Mouse (Mus musculus): ENCODE measurements around the gene Stard9.

The Stard9 gene

GRCm38 (mm10) chr2:120652925-120653284 lies 24.0 kb downstream of the Stard9 start:
- DNase-seq (ENCODE audit: low spot score in 2 of 2): no peak

- no peak for DNase-seq (ENCODE audit: low spot score in 2 of 2)
These were observed 25.8 kb downstream of the Stard9 start for GRCm38 (mm10) chr2:120654693-120655092.

GRCm38 (mm10) chr2:120655905-120656304 lies 27.0 kb downstream of the Stard9 start:
- DNase-seq (ENCODE audit: low spot score in 2 of 2): no peak

GRCm38 (mm10) chr2:120656711-120657110 lies 27.8 kb downstream of the Stard9 start:
- no peak for DNase-seq (ENCODE audit: low spot score in 2 of 2)

- no peak for DNase-seq (ENCODE audit: low spot score in 2 of 2)
These were observed 29.6 kb downstream of the Stard9 start for GRCm38 (mm10) chr2:120658486-120658885.

GRCm38 (mm10) chr2:120659318-120659717 lies 30.4 kb downstream of the Stard9 start:
- no peak for DNase-seq (ENCODE audit: low spot score in 2 of 2)

GRCm38 (mm10) chr2:120660486-120661078 lies 31.7 kb downstream of the Stard9 start:
- no peak for DNase-seq (ENCODE audit: low spot score in 2 of 2)

- DNase-seq (ENCODE audit: low spot score in 2 of 2): no peak
These were observed 33.8 kb downstream of the Stard9 start for GRCm38 (mm10) chr2:120662766-120663165.

- no peak for DNase-seq (ENCODE audit: low spot score in 2 of 2)
These were observed 34.7 kb downstream of the Stard9 start for GRCm38 (mm10) chr2:120663491-120664154.

- no peak for DNase-seq (ENCODE audit: low spot score in 2 of 2)
These were observed 38.5 kb downstream of the Stard9 start for GRCm38 (mm10) chr2:120667446-120667845.

- no peak for DNase-seq (ENCODE audit: low spot score in 2 of 2)
These were observed 41.3 kb downstream of the Stard9 start for GRCm38 (mm10) chr2:120670253-120670652.

GRCm38 (mm10) chr2:120681151-120681550 lies 52.2 kb downstream of the Stard9 start:
- DNase-seq (ENCODE audit: low spot score in 2 of 2): peak; percentile 4 to 11

GRCm38 (mm10) chr2:120697767-120698166 lies 68.8 kb downstream of the Stard9 start:
- DNase-seq (ENCODE audit: low spot score in 2 of 2): no peak

- DNase-seq (ENCODE audit: low spot score in 2 of 2): no peak
These were observed 71.5 kb downstream of the Stard9 start for GRCm38 (mm10) chr2:120700379-120700885.

- no peak for DNase-seq (ENCODE audit: low spot score in 2 of 2)
These were observed 73.8 kb downstream of the Stard9 start for GRCm38 (mm10) chr2:120702675-120703074.

GRCm38 (mm10) chr2:120707041-120707440 lies 78.1 kb downstream of the Stard9 start:
- no peak for DNase-seq (ENCODE audit: low spot score in 2 of 2)

GRCm38 (mm10) chr2:120710154-120710553 lies 81.2 kb downstream of the Stard9 start:
- no peak for DNase-seq (ENCODE audit: low spot score in 2 of 2)

- no peak for DNase-seq (ENCODE audit: low spot score in 2 of 2)
These were observed 82.0 kb downstream of the Stard9 start for GRCm38 (mm10) chr2:120710948-120711347.

GRCm38 (mm10) chr2:120713441-120713840 lies 84.5 kb downstream of the Stard9 start:
- no peak for DNase-seq (ENCODE audit: low spot score in 2 of 2)

GRCm38 (mm10) chr2:120718496-120718895 lies 89.6 kb downstream of the Stard9 start:
- DNase-seq (ENCODE audit: low spot score in 2 of 2): no peak

- DNase-seq (ENCODE audit: low spot score in 2 of 2): no peak
These were observed 91.9 kb downstream of the Stard9 start for GRCm38 (mm10) chr2:120720821-120721220.

- no peak for DNase-seq (ENCODE audit: low spot score in 2 of 2)
These were observed 93.0 kb downstream of the Stard9 start for GRCm38 (mm10) chr2:120721911-120722310.

- no peak for DNase-seq (ENCODE audit: low spot score in 2 of 2)
These were observed 93.6 kb downstream of the Stard9 start for GRCm38 (mm10) chr2:120722491-120722890.

All from urinary bladder, adult 18-20 months (tissue).